Mouse (Mus musculus): ENCODE data around the gene Atf3. TPM values are rescaled to one million over a fixed set of nuclear protein-coding genes. Genes with fewer than 3 reads are reported as not detected.

The Atf3 gene
- total and polyA plus RNA-seq, 2 experiments = 0.55 to 0.81 TPM

GRCm38 (mm10) chr1:191132934-191133333 is 84.9 kb downstream of the Atf3 start:
- no peak overlapping the region for H3K4me3 ChIP-seq (ENCODE audit: insufficient read depth, low read depth, low read length)
- H3K36me3 ChIP-seq (ENCODE audit: control insufficient read depth, insufficient read depth, low read length) = no peaks in the 10 kb centered on the region
- no peak for TF ChIP-seq CTCF (IDR thresholded peaks at IDR 0.05; ENCODE audit: low read depth, low read length)
- TF ChIP-seq POLR2A (IDR thresholded peaks at IDR 0.05; ENCODE audit: extremely low read depth, insufficient read depth, low read length) = no peak
- H3K27me3 ChIP-seq (ENCODE audit: control insufficient read depth, insufficient read depth, low read length) = no peaks in the 10 kb centered on the region
- H3K4me1 ChIP-seq (ENCODE audit: control insufficient read depth, insufficient read depth, low read length) = no peaks in the 10 kb centered on the region
- H3K27ac ChIP-seq (replicated peaks; ENCODE audit: insufficient read depth, low read depth, low read length) = no peak overlapping the region
- H3K79me2 ChIP-seq (ENCODE audit: control insufficient read depth, insufficient read depth, low read length) = no peaks in the 10 kb centered on the region
- DNase-seq (ENCODE audit: extremely low read depth, low read depth, low spot score) = no peak
- H3K9ac ChIP-seq (ENCODE audit: low read depth, low read length) = no peak overlapping the region
- WGBS = 65% methylated on average over 5 of the region's 5 CpGs

GRCm38 (mm10) chr1:191132240-191132639 is 85.6 kb downstream of the Atf3 start:
- TF ChIP-seq POLR2A (IDR thresholded peaks at IDR 0.05; ENCODE audit: extremely low read depth, insufficient read depth, low read length) (no peak), CTCF (IDR thresholded peaks at IDR 0.05; ENCODE audit: low read depth, low read length) (no peak)
- no peaks in the 10 kb centered on the region for H3K4me1 ChIP-seq (ENCODE audit: control insufficient read depth, insufficient read depth, low read length)
- DNase-seq (ENCODE audit: extremely low read depth, low read depth, low spot score) = no peak
- H3K4me3 ChIP-seq (ENCODE audit: insufficient read depth, low read depth, low read length) = no peak overlapping the region
- H3K27me3 ChIP-seq (ENCODE audit: control insufficient read depth, insufficient read depth, low read length) = no peaks in the 10 kb centered on the region
- H3K79me2 ChIP-seq (ENCODE audit: control insufficient read depth, insufficient read depth, low read length) = no peaks in the 10 kb centered on the region
- no peaks in the 10 kb centered on the region for H3K36me3 ChIP-seq (ENCODE audit: control insufficient read depth, insufficient read depth, low read length)
- whole genome bisulfite sequencing = 80% methylated on average over 5 of the region's 5 CpGs
- H3K27ac ChIP-seq (replicated peaks; ENCODE audit: insufficient read depth, low read depth, low read length) = no peak overlapping the region
- H3K9ac ChIP-seq (ENCODE audit: low read depth, low read length) = no peak overlapping the region

- Histone ChIP-seq H3K9ac (ENCODE audit: low read depth, low read length) (no peak overlapping the region), H3K27me3 (ENCODE audit: control insufficient read depth, insufficient read depth, low read length) (no peaks in the 10 kb centered on the region), H3K79me2 (ENCODE audit: control insufficient read depth, insufficient read depth, low read length) (no peaks in the 10 kb centered on the region), H3K27ac (replicated peaks; ENCODE audit: insufficient read depth, low read depth, low read length) (no peak overlapping the region), H3K4me1 (ENCODE audit: control insufficient read depth, insufficient read depth, low read length) (no peaks in the 10 kb centered on the region), H3K36me3 (ENCODE audit: control insufficient read depth, insufficient read depth, low read length) (no peaks in the 10 kb centered on the region), H3K4me3 (ENCODE audit: insufficient read depth, low read depth, low read length) (no peak overlapping the region)
- TF ChIP-seq CTCF (IDR thresholded peaks at IDR 0.05; ENCODE audit: low read depth, low read length) (no peak), POLR2A (IDR thresholded peaks at IDR 0.05; ENCODE audit: extremely low read depth, insufficient read depth, low read length) (no peak)
- WGBS = 90% methylated on average over 2 of the region's 2 CpGs
- DNase-seq (ENCODE audit: extremely low read depth, low read depth, low spot score) = no peak
Observed at GRCm38 (mm10) chr1:191131692-191132091, 86.1 kb downstream of the Atf3 start.

- Histone ChIP-seq H3K79me2 (ENCODE audit: control insufficient read depth, insufficient read depth, low read length) (no peaks in the 10 kb centered on the region), H3K27me3 (ENCODE audit: control insufficient read depth, insufficient read depth, low read length) (no peaks in the 10 kb centered on the region), H3K27ac (replicated peaks; ENCODE audit: insufficient read depth, low read depth, low read length) (no peak overlapping the region), H3K4me1 (ENCODE audit: control insufficient read depth, insufficient read depth, low read length) (peaks cover 1% of the 10 kb centered on the region; the same call in 1 of the 2 replicates), H3K9ac (ENCODE audit: low read depth, low read length) (peak overlapping the region; percentile 32; the same call in 1 of the 2 replicates), H3K36me3 (ENCODE audit: control insufficient read depth, insufficient read depth, low read length) (no peaks in the 10 kb centered on the region), H3K4me3 (ENCODE audit: insufficient read depth, low read depth, low read length) (peak overlapping the region; percentile 13; the same call in 1 of the 2 replicates)
- peak; percentile 24 for DNase-seq (ENCODE audit: extremely low read depth, low read depth, low spot score)
- 15% methylated on average over 38 of the region's 38 CpGs for WGBS
- TF ChIP-seq CTCF (IDR thresholded peaks at IDR 0.05; ENCODE audit: low read depth, low read length) (peak; percentile 90), POLR2A (IDR thresholded peaks at IDR 0.05; ENCODE audit: extremely low read depth, insufficient read depth, low read length) (no peak)
Observed at GRCm38 (mm10) chr1:191125811-191126638, 91.8 kb downstream of the Atf3 start.

GRCm38 (mm10) chr1:191124288-191124687 is 93.6 kb downstream of the Atf3 start:
- TF ChIP-seq POLR2A (IDR thresholded peaks at IDR 0.05; ENCODE audit: extremely low read depth, insufficient read depth, low read length) (no peak), CTCF (IDR thresholded peaks at IDR 0.05; ENCODE audit: low read depth, low read length) (no peak)
- H3K4me1 ChIP-seq (ENCODE audit: control insufficient read depth, insufficient read depth, low read length) = peaks cover 1% of the 10 kb centered on the region; the same call in 1 of the 2 replicates
- no peak overlapping the region for H3K9ac ChIP-seq (ENCODE audit: low read depth, low read length)
- no peaks in the 10 kb centered on the region for H3K27me3 ChIP-seq (ENCODE audit: control insufficient read depth, insufficient read depth, low read length)
- no peak for DNase-seq (ENCODE audit: extremely low read depth, low read depth, low spot score)
- 69% methylated on average over 4 of the region's 4 CpGs for WGBS
- H3K79me2 ChIP-seq (ENCODE audit: control insufficient read depth, insufficient read depth, low read length) = no peaks in the 10 kb centered on the region
- no peaks in the 10 kb centered on the region for H3K36me3 ChIP-seq (ENCODE audit: control insufficient read depth, insufficient read depth, low read length)
- no peak overlapping the region for H3K27ac ChIP-seq (replicated peaks; ENCODE audit: insufficient read depth, low read depth, low read length)
- H3K4me3 ChIP-seq (ENCODE audit: insufficient read depth, low read depth, low read length) = no peak overlapping the region

GRCm38 (mm10) chr1:191123696-191124095 is 94.1 kb downstream of the Atf3 start:
- Histone ChIP-seq H3K9ac (ENCODE audit: low read depth, low read length) (no peak overlapping the region), H3K79me2 (ENCODE audit: control insufficient read depth, insufficient read depth, low read length) (no peaks in the 10 kb centered on the region), H3K27me3 (ENCODE audit: control insufficient read depth, insufficient read depth, low read length) (no peaks in the 10 kb centered on the region), H3K4me3 (ENCODE audit: insufficient read depth, low read depth, low read length) (no peak overlapping the region), H3K4me1 (ENCODE audit: control insufficient read depth, insufficient read depth, low read length) (peaks cover 1% of the 10 kb centered on the region; the same call in 1 of the 2 replicates), H3K27ac (replicated peaks; ENCODE audit: insufficient read depth, low read depth, low read length) (no peak overlapping the region), H3K36me3 (ENCODE audit: control insufficient read depth, insufficient read depth, low read length) (no peaks in the 10 kb centered on the region)
- no peak for DNase-seq (ENCODE audit: extremely low read depth, low read depth, low spot score)
- WGBS = 93% methylated on average over 2 of the region's 2 CpGs
- TF ChIP-seq CTCF (IDR thresholded peaks at IDR 0.05; ENCODE audit: low read depth, low read length) (no peak), POLR2A (IDR thresholded peaks at IDR 0.05; ENCODE audit: extremely low read depth, insufficient read depth, low read length) (no peak)
